Mouse (Mus musculus) stomach, postnatal 0 days (tissue): ENCODE measurements around the gene Cntd1.

Experiments
- CTCF ChIP-seq: IDR thresholded peaks from 2 replicates; pipeline ENCODE4 v1.5.1; 2016; ENCODE audit warnings: antibody characterized with exemption, low read depth, mild to moderate bottlenecking, moderate library complexity
- EP300 ChIP-seq: optimal IDR thresholded peaks from 2 replicates; pipeline ENCODE3; 2016; ENCODE audit warnings: antibody characterized with exemption

DNA sequence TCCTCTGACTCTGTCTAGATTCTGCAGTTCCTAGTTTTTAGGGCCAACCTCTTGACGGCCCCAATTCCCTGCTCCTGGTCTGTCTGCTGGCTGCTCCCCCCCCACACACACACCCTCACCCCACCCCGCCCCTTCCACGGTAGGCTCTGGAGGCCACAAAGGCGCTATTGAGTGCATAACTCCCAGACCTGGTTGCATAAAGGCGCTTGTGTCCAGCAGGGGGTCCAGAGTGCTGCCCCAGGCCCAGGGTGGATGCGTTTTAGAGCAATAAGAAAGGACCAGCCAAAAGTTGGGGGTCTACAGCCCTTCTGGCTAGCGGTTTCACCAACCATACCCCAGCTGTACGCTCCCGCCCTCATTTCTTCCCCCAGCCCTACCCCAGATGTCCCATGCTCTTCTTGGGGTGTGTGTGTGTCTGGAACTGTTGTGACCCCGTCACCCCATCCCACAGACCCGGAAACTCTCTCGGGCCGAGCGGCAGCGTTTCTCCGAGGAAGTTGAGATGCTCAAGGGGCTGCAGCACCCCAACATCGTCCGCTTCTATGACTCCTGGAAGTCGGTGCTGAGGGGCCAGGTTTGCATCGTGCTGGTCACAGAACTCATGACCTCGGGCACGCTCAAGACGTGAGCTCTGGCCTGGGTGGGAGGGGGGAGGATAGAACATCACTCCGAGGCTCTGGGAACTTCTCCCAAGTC, 16.4 kb upstream of the Cntd1 start:
- TF ChIP-seq EP300: no peak
- TF ChIP-seq CTCF: peak; percentile 43
